Mouse (Mus musculus): ENCODE data around the gene Gdpd5. TPM values are rescaled to one million over a fixed set of nuclear protein-coding genes. Genes with fewer than 3 reads are reported as not detected.

Gene Gdpd5
- total RNA-seq, 4 experiments from 2014 or later, result 9.2 to 16.4 (median 13.9) TPM

- DNase-seq, result no peak
Measured at GRCm38 (mm10) chr7:99444012-99444411, 62.8 kb downstream of the Gdpd5 start.

- DNase-seq, result no peak
Measured at GRCm38 (mm10) chr7:99445833-99446232, 64.6 kb downstream of the Gdpd5 start.

GRCm38 (mm10) chr7:99447323-99447722, 66.1 kb downstream of the Gdpd5 start:
- DNase-seq, result no peak

GRCm38 (mm10) chr7:99448619-99449018, 67.4 kb downstream of the Gdpd5 start:
- no peak for DNase-seq

- DNase-seq, result no peak
Measured at GRCm38 (mm10) chr7:99449063-99449462, 67.8 kb downstream of the Gdpd5 start.

GRCm38 (mm10) chr7:99449751-99450150, 68.5 kb downstream of the Gdpd5 start:
- no peak for DNase-seq

GRCm38 (mm10) chr7:99450703-99451102, 69.5 kb downstream of the Gdpd5 start:
- peak; percentile 52 for DNase-seq

GRCm38 (mm10) chr7:99452859-99453258, 71.6 kb downstream of the Gdpd5 start:
- no peak for DNase-seq

- no peak for DNase-seq
Measured at GRCm38 (mm10) chr7:99454044-99454443, 72.8 kb downstream of the Gdpd5 start.

- DNase-seq, result no peak
Measured at GRCm38 (mm10) chr7:99458849-99459248, 77.6 kb downstream of the Gdpd5 start.

- no peak for DNase-seq
Measured at GRCm38 (mm10) chr7:99459888-99460652, 78.9 kb downstream of the Gdpd5 start.

GRCm38 (mm10) chr7:99463120-99463519, 81.9 kb downstream of the Gdpd5 start:
- no peak for DNase-seq

GRCm38 (mm10) chr7:99465811-99466210, 84.6 kb downstream of the Gdpd5 start, which contains the start of gene Klhl35:
TSS of gene Klhl35 (plus strand) at chr7:99466004.
- no peak for DNase-seq

- DNase-seq, result no peak
Measured at GRCm38 (mm10) chr7:99467916-99468282, 86.7 kb downstream of the Gdpd5 start.

GRCm38 (mm10) chr7:99468283-99469132, 87.3 kb downstream of the Gdpd5 start:
- DNase-seq, result peak; percentile 38

- DNase-seq, result no peak
Measured at GRCm38 (mm10) chr7:99469680-99470405, 88.6 kb downstream of the Gdpd5 start.

- no peak for DNase-seq
Measured at GRCm38 (mm10) chr7:99471578-99471977, 90.4 kb downstream of the Gdpd5 start.

GRCm38 (mm10) chr7:99473638-99474407, 92.6 kb downstream of the Gdpd5 start:
- DNase-seq, result no peak

GRCm38 (mm10) chr7:99474836-99475561, 93.8 kb downstream of the Gdpd5 start:
- no peak for DNase-seq

- no peak for DNase-seq
Measured at GRCm38 (mm10) chr7:99475562-99475911, 94.3 kb downstream of the Gdpd5 start.

- DNase-seq, result no peak
Measured at GRCm38 (mm10) chr7:99476558-99477114, 95.4 kb downstream of the Gdpd5 start.

All from adrenal gland, adult 8-10 months (tissue).